Mouse (Mus musculus) retina, postnatal 7 days (tissue): ENCODE results near the gene Sowahc.

ENCODE experiments used
- DNase-seq: peaks from one replicate; pipeline ENCODE4 v3.0.0-alpha.2; 2012; ENCODE audit warnings: low read depth, low spot score

The Sowahc gene

DNA sequence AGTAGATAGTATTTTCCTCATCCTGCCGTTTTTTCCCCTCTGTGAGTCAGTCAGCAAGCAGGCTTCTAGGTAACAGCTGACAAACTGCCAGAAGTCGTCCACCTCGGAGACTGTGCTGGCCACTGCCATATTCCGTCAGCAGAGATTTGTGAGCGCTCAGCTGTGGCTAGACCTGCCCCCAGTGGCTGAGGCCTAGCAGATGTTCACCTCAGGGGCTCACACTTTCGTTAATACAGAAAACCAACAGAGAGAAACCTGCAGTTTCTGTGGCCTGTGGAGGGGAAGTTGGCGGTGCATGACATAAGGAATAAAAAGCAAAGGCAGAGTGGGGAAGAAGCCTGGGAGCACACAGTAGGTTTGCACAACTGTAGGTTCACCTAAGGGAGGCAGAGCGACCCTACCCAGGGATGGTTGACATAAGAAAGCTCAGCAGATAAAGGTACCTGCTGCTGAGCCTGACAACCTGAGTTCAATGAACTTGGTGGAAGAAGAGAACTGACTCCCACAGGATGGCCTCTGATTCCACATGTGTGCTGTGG is 31.9 kb downstream of the Sowahc start:
- no peak for DNase-seq

DNA sequence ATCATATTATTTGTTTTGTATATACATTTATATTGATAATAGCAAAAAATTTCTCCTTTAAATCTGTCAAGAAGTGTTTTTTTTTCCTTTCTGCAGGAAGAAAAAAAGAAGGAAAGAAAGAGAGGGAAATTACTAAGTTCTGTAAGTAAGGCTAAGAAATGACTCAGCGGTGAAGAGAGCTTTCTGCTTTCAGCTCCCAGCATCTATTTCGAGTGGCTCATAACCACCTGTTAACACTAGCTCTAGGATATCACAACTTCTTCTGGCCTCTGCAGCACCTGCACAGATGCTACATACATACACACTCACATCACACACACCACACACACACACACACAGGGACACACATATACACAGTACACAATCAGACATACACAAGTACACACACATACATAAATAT is 34.8 kb downstream of the Sowahc start:
- no peak for DNase-seq

DNA sequence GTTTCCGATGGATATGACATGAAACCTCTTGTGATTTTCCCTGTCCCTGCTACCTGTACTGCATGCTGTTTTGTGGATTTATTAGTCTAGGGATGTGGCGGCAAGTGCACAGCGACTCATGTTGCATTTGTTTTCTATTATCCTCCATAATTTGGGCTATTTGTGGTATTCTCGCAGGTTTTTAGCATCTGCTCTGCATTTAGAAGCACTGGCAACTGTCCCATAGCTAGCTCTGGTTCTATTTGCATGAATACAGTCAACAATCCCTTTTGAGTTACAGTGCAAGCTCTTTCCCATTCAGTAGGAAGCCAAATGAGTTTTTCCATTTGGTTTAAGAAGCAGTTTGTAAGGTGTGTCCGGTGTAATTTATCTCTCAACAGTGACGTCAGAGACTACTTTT is 37.8 kb downstream of the Sowahc start:
- DNase-seq, result no peak

DNA sequence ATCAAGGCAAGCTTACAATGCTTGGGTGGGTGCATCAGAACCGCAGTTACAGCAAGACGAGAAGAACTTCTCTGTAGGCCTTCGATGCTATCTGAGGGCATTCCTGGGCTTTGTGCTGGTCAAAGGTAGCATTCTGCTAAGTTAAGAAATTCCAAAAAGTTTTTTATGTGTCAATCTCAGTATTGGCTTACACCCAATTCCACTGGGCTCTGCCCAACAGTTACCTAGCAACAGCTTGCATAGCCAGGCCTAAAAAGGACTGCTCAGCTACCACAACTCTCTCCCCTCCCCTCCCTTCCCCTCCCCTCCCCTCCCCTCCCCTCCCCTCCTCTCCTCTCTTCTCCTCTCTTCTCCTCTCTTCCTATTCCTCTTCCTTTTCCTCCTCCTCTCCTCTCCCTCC is 39.9 kb downstream of the Sowahc start:
- DNase-seq, result no peak

DNA sequence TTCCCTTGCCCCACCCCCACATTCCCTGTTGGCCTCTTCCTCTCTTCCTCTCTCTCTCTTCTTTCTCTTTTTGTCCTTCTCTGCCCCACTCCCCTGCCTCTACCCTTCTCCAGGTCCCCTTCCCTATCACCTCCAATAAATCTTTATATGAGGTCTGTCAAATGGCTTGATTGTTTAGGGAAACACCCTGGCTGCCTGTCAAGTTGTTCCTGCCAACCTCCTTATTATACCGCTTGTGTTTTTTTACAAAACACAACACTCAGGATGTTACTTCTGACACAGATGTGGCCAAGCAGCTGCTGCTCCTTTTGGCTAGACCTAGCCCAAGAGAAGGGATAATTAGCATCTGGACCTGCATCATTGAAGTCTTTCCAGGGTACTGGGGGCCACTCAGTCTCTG is 40.3 kb downstream of the Sowahc start:
- no peak for DNase-seq

DNA sequence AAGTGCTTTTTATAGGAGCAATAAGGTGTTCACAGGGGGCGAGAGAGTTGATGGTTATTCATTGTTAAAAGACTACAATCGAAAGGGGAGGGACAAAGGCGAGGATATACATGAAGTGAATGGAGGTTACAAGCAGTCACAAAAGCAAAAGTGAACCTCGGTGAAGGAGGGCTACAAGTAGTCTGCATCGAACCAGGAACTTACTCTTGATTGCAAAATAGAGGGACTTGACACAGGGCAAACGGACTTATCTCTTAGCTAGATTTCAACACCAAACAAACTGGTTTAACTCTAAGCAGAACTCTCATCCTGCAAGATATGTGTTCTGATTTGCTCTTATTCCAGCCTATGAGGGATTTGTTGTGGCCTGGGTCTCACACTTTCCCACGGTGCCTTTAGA is 41.2 kb downstream of the Sowahc start:
- no peak for DNase-seq

DNA sequence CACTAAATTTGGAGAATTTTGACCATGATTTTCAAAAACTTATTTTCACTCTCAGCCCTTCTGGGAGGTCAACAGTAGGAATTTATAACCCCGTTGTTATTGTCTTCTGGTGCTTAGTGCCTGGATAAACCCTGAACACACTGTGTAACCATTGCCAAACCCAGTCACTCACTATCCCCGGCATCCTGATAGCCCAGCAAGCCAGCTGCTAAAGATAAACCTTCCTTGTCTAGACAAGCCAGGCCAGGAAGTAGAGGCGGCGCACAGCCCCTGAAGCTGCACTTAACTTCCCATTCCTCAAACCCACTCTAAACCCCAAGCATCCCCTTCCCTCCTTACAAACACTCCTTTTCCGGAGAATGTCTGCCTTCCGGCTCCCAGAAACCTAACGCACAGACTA is 43.3 kb downstream of the Sowahc start:
- no peak for DNase-seq

DNA sequence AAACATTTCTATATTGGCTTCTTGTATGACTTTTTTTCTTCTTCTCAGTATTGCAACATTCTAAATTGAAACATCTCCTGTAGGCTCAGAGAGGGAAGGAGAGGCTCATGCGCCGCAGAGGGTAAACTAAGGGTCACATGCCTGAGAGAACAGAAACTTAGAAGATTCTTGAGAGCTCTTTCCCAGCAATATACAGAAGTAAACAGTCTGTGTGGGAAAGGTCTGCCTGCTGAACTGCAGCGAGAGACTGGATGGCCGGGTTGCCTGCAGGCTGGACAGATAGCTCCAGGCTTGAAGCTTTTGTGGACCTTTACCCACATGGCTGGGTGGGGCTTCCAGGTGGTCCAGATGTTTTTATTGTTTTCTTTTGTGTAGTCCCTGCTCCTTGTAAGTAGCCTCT is 43.9 kb downstream of the Sowahc start:
- DNase-seq, result no peak

DNA sequence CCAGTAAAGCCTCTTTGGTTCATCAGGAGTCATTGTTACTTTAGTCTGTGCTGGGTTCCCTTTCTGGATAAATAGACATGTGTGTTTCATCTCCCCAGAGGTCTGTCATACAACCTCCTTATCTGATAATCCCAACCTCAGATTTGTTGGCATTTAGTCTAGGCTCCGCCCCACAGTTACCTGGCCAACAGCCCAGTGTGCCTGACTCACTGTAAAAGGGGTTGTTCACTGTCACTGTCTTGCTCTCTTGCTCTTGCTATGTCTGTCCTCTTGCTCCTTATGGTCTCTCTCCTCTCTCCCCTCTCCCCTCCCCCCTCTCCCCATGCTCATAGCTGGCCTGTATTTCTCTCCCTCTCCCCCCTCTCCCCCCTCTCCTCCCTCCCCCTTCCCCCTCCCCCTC is 44.3 kb downstream of the Sowahc start:
- no peak for DNase-seq

DNA sequence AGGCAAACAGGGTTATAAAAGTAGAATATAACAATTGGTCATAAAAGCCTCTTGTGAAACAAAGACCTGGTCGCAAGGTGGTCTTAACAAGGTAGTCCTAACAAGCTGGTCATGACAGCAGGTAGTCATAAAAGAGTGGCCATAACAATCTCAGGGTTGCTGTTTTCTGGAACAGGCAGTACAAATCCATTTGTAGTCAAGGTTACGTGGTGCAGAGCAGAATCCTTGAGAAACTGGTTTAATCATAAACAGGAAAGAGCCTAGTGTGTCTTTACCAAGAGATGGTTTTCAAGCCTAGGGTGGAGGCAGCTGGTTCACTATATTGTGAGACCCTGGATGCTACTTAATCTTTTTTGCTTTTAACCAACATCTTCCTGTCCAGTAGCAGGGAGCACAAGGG is 45.5 kb downstream of the Sowahc start:
- no peak for DNase-seq

DNA sequence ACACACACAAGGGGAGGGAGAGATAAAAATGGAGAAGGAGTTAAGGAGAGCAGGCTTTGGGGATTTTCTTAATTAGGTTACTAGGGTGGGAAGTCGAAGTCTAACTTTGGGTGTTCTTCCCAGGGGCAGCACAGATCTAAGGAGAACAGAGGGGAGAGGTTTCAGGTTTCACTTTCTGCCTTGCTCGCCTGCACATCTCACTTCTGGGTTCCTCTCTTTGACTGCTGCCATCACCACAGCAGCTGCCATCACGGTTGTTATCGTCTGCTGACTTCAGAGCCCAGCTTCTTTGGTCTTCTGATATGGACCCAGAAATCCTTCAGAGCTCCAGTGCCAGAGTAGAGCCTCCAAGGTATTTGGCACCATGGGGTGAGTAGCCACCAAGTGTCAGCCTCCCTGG is 46.4 kb downstream of the Sowahc start:
- no peak for DNase-seq

DNA sequence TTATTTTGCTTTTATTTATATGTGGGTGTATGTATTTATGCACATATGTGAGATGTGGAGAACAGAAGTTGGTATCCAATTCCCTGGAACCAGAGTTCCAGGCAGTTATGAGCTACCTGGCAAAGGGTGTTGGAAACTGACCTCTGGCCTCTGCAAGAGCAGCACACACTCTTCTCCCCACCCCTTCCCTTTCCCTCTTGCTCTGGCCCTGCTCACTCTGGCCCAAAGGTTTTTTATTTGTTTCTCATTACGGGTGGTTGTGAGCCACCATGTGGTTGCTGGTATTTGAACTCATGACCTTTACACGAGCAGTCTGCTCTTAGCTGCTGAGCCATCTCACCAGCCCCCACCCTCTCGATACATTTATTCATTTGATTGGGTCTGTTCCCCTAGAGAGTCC is 47.0 kb downstream of the Sowahc start:
- DNase-seq, result no peak

DNA sequence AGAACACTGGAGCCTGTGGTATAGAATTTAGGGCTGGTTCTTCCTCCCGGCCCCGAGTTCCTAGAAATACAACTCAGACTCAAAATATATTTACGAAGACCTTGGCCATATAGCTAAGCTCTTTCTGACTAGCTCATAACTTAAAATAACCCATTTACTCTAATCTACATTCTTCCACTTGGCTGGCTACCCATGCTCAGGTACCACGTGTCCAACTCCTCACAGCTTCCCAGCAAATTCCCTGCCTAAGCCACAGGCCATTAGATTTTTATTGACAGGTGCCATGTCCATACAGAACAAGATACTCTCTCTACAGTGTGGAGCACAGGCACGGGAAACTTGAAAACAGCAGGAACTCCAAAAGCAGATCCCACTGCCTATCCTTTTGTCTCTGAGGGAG is 54.0 kb downstream of the Sowahc start:
- DNase-seq, result no peak
